Mouse (Mus musculus) hematopoietic stem cell, adult 5-6 weeks (primary cell): ENCODE measurements around the gene Aamp. TPM values are rescaled to one million over a fixed set of nuclear protein-coding genes. Genes with fewer than 3 reads are reported as not detected.
A peak's percentile ranks its signal among the peaks of the same experiment; 100 is the strongest.

Experiments used
- ATAC-seq, 2 experiments: fragments of 125-278 bp in 1 of 2; replicated peaks in 1 of 2; 2 replicates each; pipeline ENCODE4 v1.8.0; 2016 to 2017; ENCODE audit warnings: inconsistent platforms in 2 of 2, mild to moderate bottlenecking in 2 of 2, moderate number of reproducible peaks in 2 of 2, low read depth in 1 of 2, moderate TSS enrichment in 1 of 2; ENCODE audit not compliant: low FRiP score in 2 of 2, poor library complexity in 2 of 2, severe bottlenecking in 2 of 2, insufficient read depth in 1 of 2, low TSS enrichment in 1 of 2
- total RNA-seq: library from RNA; stranded (forward); fragments of 172-1452, 232-1000 nt; gene quantifications from 2 replicates; pipeline ENCODE4 v1.2.3, GENCODE M21; 2017

Aamp gene
- total RNA-seq, 1 experiment from 2014 or later, result 150 TPM

GRCm38 (mm10) chr1:74262510-74262909, 22.0 kb downstream of the Aamp start:
- peak; percentile 19 to 58; a peak in 2 of 4 replicates for ATAC-seq

- ATAC-seq, result no peak
Measured at GRCm38 (mm10) chr1:74256782-74257181, 27.8 kb downstream of the Aamp start.

- ATAC-seq, result no peak
Measured at GRCm38 (mm10) chr1:74255704-74256345, 28.7 kb downstream of the Aamp start.

- peak in 1 of 2 experiments; percentile 33; a peak in 1 of 4 replicates for ATAC-seq
Measured at GRCm38 (mm10) chr1:74250096-74250495, 34.4 kb downstream of the Aamp start.

GRCm38 (mm10) chr1:74249331-74249980, 35.1 kb downstream of the Aamp start:
- ATAC-seq, result no peak

GRCm38 (mm10) chr1:74248799-74249198, 35.7 kb downstream of the Aamp start:
- ATAC-seq, result peak; percentile 97

- ATAC-seq, result no peak
Measured at GRCm38 (mm10) chr1:74245525-74245924, 39.0 kb downstream of the Aamp start.

GRCm38 (mm10) chr1:74240832-74241231, 43.7 kb downstream of the Aamp start:
- ATAC-seq, result no peak

GRCm38 (mm10) chr1:74240311-74240710, 44.2 kb downstream of the Aamp start:
- ATAC-seq, result no peak

- no peak for ATAC-seq
Measured at GRCm38 (mm10) chr1:74239618-74240017, 44.9 kb downstream of the Aamp start.

- no peak for ATAC-seq
Measured at GRCm38 (mm10) chr1:74239162-74239561, 45.4 kb downstream of the Aamp start.

- peak; percentile 37 to 67 for ATAC-seq
Measured at GRCm38 (mm10) chr1:74238136-74238535, 46.4 kb downstream of the Aamp start.

GRCm38 (mm10) chr1:74237671-74238070, 46.9 kb downstream of the Aamp start:
- ATAC-seq, result peak in 1 of 2 experiments; percentile 27; a peak in 1 of 4 replicates

GRCm38 (mm10) chr1:74236590-74237317, 47.8 kb downstream of the Aamp start:
- peak; percentile 14 to 38; a peak in 3 of 4 replicates for ATAC-seq

- peak; percentile 38 to 74; a peak in 3 of 4 replicates for ATAC-seq
Measured at GRCm38 (mm10) chr1:74235938-74236589, 48.5 kb downstream of the Aamp start, which contains the start of gene Arpc2. Gene Arpc2 (plus strand): TSS chr1:74236084.

- ATAC-seq, result no peak
Measured at GRCm38 (mm10) chr1:74230992-74231391, 53.5 kb downstream of the Aamp start.

- ATAC-seq, result no peak
Measured at GRCm38 (mm10) chr1:74229942-74230341, 54.6 kb downstream of the Aamp start.
